Mouse (Mus musculus): ENCODE results near the gene Dad1.
A peak's percentile ranks its signal among the peaks of the same experiment; 100 is the strongest.

Gene Dad1

GRCm38 (mm10) chr14:54224484-54225467 lies 29.1 kb downstream of the Dad1 start:
- DNase-seq (ENCODE audit: low read depth, low spot score): no peak

DNA sequence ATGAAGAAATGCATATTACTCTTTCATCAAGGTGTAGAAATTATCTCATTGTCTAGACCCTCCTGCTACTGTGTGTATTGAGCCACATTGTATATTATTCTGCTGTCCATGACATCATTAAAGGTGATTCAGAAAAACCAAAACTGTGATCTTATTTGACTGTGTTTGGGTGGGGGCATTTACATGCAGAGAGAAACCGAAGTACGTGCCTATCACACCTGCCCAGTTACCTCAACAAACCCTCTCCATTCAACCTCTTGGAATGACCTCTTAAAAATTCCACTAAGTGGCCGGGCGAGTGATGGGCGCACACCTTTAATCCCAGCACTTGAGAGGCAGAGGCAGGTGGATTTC lies 29.9 kb downstream of the Dad1 start:
- DNase-seq (ENCODE audit: low read depth, low spot score): no peak

- no peak for DNase-seq (ENCODE audit: low read depth, low spot score)
These were observed 30.4 kb downstream of the Dad1 start for GRCm38 (mm10) chr14:54223315-54224063.

DNA sequence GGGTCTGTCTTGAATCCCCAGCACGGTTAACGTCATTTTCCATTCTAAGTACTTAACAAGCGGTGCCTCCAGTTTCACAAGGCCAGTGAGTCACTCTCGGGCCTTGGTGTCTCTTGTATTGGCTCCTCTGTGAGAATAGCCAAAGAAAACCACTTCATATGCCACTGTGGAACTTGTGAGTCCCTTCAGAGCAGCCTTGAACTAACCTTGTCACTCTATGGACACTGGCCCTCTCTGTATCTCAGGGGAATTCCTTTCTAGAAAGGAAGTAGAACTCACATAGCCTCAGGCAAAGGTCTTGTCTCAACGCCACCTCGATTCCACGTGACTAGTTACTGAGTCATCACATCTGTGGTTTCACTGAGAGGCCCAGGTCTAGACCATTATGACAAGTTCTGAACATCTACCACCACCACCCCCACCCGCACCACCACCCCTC lies 31.6 kb downstream of the Dad1 start:
- DNase-seq (ENCODE audit: low read depth, low spot score): peak; percentile 45

DNA sequence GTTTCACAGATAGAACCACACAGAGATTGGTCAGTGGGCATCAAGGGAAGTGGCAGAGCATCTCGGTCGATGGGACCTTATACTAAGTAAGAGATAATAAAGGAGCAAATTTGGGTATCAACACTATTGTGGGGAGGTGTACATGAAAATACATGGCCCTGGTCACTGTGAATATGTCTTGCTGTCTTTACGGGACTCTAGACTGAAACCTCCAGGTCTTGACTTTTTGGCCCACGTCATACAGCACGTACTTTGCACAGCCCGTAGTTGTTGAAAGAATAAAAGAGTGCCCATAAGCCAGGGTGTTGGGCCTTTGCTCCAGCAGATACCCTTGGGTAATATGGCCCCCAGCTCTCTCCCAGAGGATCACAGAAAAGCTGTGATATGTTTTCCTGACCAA lies 32.3 kb downstream of the Dad1 start:
- DNase-seq (ENCODE audit: low read depth, low spot score): no peak

- no peak for DNase-seq (ENCODE audit: low read depth, low spot score)
These were observed 33.0 kb downstream of the Dad1 start for GRCm38 (mm10) chr14:54220726-54221494.

DNA sequence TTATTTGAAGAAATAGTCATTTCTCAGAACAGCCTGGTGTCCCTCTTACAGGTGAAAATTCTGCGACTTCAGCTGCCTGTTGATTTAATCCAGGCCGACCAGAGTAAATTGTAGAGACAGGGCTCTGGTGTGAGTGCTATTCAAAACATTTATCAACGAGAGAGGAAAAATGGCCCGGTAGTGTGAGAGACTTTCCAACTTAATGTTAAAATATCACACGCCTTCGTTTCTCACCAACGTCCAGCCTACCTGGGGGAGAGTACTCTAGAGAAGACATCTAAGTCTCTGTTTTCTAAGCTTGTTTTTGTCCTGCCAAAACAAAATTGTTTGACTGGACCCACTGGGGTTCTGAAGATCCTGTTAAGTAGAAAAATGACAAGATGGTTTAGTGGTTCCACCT lies 34.1 kb downstream of the Dad1 start:
- DNase-seq (ENCODE audit: low read depth, low spot score): no peak

DNA sequence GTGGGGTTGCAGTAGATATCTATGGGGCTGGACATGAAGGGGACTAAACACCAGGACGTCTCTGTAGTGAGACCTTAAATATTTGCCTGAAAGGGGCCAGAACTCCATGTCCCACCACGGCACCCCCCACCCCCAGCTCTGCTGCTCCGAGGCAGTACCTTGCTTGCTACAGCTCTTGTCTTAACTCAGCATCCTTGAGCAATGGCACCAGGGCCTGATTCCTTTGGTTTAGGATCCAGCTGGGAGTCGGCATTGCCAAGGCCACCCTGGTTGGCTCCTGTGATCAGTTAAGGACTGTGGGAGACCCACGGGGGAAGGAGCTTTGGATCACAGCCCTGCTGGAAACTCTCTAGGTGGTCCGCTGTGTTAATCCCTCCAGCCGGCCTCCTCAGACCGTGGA lies 34.6 kb downstream of the Dad1 start:
- no peak for DNase-seq (ENCODE audit: low read depth, low spot score)

- no peak for DNase-seq (ENCODE audit: low read depth, low spot score)
These were observed 35.2 kb downstream of the Dad1 start for GRCm38 (mm10) chr14:54218721-54219120.

- no peak for DNase-seq (ENCODE audit: low read depth, low spot score)
These were observed 35.7 kb downstream of the Dad1 start for GRCm38 (mm10) chr14:54218233-54218632.

GRCm38 (mm10) chr14:54216126-54216525 lies 37.8 kb downstream of the Dad1 start:
- DNase-seq (ENCODE audit: low read depth, low spot score): no peak

DNA sequence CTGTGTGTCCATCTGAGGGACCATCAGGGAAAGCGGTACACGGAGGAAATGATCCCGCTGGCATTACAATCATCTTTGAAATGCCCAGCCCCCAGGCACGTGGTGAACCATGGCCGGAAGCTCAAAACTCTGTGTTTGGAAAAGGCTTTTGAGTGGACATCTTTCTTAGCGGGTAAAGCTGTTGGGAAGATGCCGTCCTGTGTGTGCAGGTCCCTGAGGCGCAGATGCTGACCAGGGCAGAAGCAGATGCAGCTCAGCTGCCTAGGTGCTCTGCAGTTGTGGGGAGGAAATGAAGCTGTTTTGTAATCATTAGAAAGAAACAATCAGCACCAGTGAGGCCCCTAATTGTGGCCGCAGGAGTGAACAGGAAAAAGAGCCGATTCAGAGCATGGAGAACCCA lies 39.0 kb downstream of the Dad1 start:
- no peak for DNase-seq (ENCODE audit: low read depth, low spot score)

DNA sequence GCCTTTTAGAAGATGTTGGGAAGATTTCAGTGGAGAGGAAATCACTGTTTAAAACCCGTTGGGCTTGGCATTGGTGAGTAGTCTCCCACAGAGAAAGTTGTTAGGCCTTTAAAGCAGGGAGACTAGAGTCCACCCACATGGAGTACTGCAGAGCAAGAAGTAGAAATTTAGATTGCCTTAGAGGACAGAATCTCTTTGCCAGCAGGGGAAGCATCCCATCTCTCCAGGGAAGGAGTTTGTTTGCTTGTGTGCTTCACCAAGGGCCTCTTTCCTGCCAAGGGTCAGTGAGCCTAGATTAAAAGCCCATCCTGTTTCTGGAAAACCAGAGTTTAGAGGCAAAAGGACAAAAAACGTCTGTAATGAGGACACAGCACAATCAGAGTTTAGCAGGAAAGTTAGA lies 39.4 kb downstream of the Dad1 start:
- no peak for DNase-seq (ENCODE audit: low read depth, low spot score)

DNA sequence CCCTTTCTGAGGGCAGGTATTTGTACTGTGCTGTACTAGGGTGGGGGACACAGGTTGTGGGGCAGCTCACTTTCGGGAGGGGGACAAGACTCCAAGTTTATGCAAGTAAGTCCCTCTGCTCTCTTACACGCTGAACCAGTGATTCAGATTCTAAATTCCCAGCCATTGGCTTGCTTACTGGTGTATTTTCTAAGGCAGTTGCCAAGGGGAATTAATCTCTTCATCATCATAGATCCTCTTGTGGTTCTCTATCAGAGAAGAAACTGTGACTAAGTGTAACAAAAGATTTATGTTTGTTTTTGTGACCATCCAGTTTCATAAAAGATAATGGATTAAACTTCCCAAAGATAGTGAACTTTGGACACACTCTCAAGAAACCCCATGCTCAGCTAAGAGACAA lies 40.2 kb downstream of the Dad1 start:
- no peak for DNase-seq (ENCODE audit: low read depth, low spot score)

GRCm38 (mm10) chr14:54211755-54212154 lies 42.1 kb downstream of the Dad1 start:
- DNase-seq (ENCODE audit: low read depth, low spot score): no peak

DNA sequence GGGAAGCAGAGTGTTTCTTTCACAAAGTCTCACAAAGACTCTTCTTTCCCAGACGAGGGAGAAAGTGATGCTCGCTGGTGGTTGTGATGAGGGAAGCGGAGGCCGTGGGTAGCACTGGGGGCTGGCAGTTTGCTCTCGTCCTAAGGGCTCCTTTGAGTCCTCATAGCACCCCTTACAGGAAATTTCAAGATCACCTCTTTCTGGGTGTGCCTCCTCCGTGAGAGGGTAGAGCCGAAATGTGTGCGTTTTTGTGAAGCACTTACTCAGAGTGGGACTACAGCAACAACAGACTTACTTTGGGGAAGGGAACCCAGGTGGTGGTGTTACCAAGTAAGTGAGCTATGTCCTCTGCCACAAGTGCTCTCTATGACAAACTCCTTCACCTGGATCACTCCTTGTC lies 42.7 kb downstream of the Dad1 start:
- DNase-seq (ENCODE audit: low read depth, low spot score): no peak

- DNase-seq (ENCODE audit: low read depth, low spot score): no peak
These were observed 43.5 kb downstream of the Dad1 start for GRCm38 (mm10) chr14:54210401-54210800.

- no peak for DNase-seq (ENCODE audit: low read depth, low spot score)
These were observed 44.0 kb downstream of the Dad1 start for GRCm38 (mm10) chr14:54209932-54210331.

DNA sequence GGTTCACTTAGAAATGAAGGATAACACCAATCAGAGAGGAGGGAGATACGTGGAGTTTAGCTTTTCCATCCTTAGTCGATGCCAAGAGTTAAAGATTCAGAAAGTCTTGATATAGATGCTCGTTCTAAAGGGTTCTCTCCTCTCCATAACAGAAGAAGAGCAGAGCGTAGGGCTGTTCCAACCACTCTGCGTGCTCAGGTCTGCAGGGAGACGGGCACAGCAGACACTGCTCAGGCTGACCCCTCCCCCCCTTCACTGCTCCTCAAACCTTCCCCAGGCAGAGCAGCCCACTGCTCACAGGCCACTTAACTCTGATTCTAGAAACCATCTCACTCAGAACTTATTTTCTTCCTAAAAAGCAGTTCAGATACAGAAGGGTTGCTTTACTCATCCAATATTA lies 45.2 kb downstream of the Dad1 start:
- DNase-seq (ENCODE audit: low read depth, low spot score): no peak

- DNase-seq (ENCODE audit: low read depth, low spot score): no peak
These were observed 46.0 kb downstream of the Dad1 start for GRCm38 (mm10) chr14:54207924-54208323.

DNA sequence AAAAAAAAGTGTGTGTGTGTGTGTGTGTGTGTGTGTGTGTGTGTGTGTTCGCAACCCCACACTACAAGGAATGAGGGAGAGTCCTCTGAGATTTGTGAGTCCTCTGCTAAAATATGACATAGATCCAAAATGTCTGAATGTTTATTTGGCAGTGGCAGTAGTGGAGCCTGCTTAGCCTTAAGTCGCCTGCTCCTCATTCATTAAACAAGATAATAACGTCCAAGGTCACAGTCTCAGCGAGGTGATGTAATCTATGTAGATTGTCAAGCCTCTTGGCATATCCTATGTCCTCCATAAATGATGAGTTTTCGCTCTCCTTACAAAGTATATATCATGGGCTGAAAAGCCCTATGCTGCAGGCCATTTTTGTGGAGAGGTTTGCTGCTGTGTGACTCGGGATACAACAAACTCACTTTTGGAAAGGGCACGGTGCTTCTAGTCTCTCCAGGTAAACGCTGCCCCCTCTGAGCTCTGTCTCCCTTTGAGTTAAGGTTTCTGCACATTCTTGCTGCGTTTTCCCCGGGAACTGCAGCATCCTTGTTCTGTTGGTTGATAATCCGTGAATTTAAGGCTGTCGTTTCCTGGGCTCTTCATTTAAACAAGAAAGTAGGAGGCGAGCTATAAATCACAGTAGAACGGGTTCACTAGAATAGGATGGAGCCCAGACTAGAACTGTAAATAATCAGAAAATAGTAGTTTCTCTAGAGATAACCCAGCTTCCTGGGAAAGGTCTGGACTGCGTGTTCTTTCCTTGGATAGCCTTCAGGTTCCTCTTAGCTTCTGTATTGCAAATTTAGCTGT lies 47.0 kb downstream of the Dad1 start:
- no peak for DNase-seq (ENCODE audit: low read depth, low spot score)

Measured in R1 (cell line).